Mouse (Mus musculus) cerebral cortex, adult 2 months (tissue): ENCODE results near the gene Myl6.

Source experiments
- WGBS: fragments of 180-500 bp; shearing (Covaris S2); methylation state at CpG from one replicate; pipeline ENCODE4 v1.1.7; 2018; 5-methylcytosine and 5-hydroxymethylcytosine counted together

The Myl6 gene

DNA sequence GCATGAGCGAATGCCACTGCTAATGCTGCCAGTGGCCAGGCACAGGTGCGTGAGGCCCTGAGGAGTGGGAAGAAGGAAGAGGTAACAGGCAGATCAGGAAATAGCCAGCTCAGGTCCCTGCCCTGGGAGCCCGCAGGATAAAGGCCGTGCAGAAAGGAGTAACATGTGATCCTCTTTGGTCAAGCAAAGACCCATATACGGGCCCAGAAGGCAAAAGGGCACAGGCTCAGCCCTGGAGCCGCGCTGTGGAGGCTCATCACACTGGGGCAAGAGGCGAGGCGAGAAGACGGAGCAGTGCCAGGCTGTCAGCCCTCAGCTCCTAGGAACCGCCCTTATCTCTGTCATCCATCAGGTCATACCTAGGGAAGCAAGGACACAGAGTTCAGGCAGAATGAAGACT is 16.4 kb upstream of the Myl6 start:
- WGBS = 97% methylated on average over 11 of the region's 11 CpGs

DNA sequence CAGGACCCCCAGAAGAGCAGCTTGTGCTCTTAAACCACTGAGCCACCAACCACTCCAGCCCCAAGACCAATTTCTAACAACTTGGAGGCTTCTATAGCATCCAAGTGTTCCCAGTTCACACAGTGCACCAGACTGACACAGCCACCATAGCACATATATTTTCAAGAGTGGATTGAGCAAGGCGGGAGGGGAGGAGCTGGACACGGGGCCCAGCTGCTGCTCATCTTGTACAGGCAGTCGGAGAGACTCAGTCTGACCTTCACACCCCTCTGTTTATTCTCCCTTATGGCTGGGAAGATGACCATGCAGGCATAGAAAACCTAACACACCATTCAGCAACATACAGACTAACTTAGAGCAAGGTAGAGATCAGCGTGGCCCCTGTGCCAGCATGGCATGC is 15.9 kb upstream of the Myl6 start:
- 86% methylated on average over 4 of the region's 4 CpGs for WGBS

- WGBS = 88% methylated on average over 9 of the region's 9 CpGs
Observed at GRCm38 (mm10) chr10:128509203-128509602, 15.3 kb upstream of the Myl6 start.

- WGBS = 62% methylated on average over 9 of the region's 9 CpGs
Observed at GRCm38 (mm10) chr10:128508260-128508659, 14.3 kb upstream of the Myl6 start.

DNA sequence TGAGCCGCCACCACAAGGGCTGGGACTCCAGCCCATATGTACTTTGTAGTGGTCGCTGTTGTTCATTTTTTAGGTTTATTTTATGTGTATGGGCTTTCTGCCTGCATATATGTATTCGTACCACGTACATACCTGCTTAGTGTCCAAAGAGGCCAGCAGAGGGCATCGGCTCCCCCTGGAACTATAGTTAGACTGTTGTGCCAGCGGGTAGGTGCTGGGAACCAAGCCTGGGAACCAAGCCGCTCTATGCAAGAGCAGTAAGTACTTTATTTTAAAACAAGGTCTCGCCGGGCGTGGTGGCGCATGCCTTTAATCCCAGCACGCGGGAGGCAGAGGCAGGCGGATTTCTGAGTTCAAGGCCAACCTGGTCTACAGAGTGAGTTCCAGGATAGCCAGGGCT is 12.0 kb upstream of the Myl6 start:
- 96% methylated on average over 14 of the region's 14 CpGs for WGBS

- WGBS = 80% methylated on average over 5 of the region's 5 CpGs
Observed at GRCm38 (mm10) chr10:128505371-128505667, 11.4 kb upstream of the Myl6 start.

- WGBS = 56% methylated on average over 9 of the region's 9 CpGs
Observed at GRCm38 (mm10) chr10:128504641-128505370, 10.9 kb upstream of the Myl6 start.

- 68% methylated on average over 3 of the region's 3 CpGs for WGBS
Observed at GRCm38 (mm10) chr10:128504012-128504411, 10.1 kb upstream of the Myl6 start.

DNA sequence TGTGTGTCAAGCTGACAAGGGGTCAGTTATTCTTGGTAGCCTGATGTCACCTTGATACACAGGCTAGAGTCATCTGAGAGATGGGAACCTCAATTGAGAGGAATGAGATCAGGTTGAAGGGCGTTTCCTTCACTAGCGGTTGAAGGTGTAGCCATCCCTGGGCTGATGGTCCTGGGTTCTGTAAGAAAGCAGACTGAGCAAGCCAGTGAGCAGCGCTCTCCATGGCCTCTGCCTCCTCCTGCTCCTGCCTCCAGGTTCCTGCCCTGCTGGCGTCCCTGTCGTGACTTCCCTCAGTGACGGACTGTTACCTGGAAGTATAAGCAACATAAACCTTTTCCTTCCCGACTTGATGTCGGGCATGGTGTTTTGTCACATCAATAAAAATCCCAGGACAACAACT is 9.6 kb upstream of the Myl6 start:
- 70% methylated on average over 8 of the region's 8 CpGs for WGBS

DNA sequence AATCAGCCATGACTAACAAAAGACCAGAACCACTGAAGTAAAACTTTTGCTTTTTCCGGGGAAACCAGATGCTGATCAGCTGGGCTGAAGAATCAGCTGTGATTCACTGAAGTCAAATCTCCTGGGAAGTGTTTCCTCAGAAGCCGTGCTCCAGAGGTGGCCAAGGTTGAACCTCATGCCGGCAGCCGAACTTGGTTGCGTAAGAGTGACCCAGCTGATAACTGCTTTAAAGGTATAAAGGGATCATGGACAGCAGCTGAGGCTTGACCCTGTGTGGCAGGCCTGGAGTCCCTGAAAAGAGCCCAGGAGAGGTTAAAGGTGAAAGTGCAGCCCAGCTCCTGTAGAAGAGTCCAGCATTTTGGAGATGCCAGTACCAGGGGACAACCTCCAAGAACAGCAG is 8.4 kb upstream of the Myl6 start:
- WGBS = 89% methylated on average over 5 of the region's 5 CpGs

GRCm38 (mm10) chr10:128499116-128499671 is 5.2 kb upstream of the Myl6 start:
- WGBS = under 1% methylated on average over 21 of the region's 21 CpGs

GRCm38 (mm10) chr10:128498590-128498989 is 4.6 kb upstream of the Myl6 start, which contains the start of gene Myl6b:
Gene Myl6b (minus strand): TSS chr10:128498685.
- WGBS = 0% methylated on average over 27 of the region's 27 CpGs

DNA sequence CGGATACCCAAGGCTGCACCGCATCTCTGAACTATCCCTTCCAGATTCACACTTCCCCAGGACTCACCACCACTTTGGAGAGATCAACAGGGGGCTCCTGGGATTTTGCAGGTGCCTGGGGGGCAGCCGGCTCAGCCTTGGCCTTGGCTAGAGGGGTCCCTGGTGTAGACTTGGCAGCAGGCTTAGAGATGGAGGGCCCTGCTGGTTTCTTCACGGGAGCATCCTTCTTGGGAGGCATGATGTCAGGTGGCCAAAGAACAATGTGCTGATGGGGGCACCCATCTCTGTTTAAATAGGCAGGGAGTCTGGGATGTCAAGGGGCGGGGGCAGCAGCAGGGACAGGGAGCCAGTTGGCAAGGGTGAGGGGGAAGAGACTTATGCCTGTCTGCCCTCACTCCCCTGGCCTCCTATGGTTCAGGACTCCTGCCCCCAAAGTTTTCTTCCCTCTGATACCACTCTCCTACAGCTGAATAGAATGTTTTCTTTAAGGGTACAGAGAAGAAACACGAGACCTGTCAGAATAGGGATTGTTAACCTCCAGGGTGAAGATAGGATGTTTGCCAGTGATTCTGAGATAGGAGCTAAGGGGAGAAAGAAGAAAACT is 3.3 kb upstream of the Myl6 start:
- WGBS = 51% methylated on average over 6 of the region's 6 CpGs

DNA sequence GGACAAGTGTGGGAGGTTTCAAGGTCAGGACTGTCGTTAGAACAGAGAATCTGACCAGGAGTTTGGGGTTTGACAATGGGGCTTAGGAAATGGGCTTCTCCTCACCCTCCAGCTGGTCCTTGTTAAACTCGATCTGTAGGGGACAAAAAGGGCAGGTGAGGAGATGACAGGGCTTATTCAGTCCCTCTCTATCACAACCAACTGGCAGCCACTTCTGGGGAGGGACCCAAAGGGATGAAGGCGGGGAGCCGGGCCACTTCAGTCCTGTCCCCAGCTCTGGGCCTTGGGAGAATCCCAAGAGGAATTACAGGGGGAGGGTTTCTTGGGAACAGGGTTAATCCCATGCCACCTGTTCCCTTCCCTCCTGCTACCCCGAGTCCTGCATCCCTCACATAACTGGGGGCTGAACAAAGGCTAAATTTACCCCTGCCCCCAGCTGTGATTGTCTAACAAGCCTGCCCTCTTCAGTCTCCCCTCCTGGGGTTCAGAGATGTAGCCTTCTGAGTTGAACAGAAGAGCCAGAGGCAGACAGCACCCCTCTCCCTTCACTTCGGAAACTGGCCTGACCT is 2.6 kb upstream of the Myl6 start:
- WGBS = 47% methylated on average over 6 of the region's 6 CpGs

DNA sequence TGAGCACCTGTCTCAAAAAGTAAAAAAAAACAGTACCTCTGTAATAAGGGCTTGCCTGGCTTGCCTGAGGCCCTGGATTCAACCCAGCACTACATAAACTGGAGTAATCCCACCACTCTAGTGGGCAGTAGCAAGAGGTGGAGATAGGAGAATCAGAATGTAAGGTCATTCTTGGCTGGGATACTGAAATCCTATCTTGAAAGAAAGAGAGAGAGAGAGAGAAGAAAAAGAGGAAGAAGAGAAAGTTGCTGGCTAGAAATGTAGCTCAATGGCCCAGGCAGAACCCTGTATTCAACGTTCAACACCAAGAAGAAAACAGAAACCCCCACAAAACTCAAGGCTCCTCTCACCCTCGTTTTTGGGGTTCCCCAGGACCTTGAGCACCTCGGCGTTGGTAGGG is 2.0 kb upstream of the Myl6 start:
- WGBS = 74% methylated on average over 4 of the region's 4 CpGs

- WGBS = 69% methylated on average over 2 of the region's 2 CpGs
Observed at GRCm38 (mm10) chr10:128495270-128495669, 1.3 kb upstream of the Myl6 start.

GRCm38 (mm10) chr10:128494667-128495245 is 811 bp upstream of the Myl6 start:
- 37% methylated on average over 11 of the region's 11 CpGs for WGBS

- under 1% methylated on average over 12 of the region's 12 CpGs for WGBS
Observed at GRCm38 (mm10) chr10:128493319-128493694, 638 bp downstream of the Myl6 start.

DNA sequence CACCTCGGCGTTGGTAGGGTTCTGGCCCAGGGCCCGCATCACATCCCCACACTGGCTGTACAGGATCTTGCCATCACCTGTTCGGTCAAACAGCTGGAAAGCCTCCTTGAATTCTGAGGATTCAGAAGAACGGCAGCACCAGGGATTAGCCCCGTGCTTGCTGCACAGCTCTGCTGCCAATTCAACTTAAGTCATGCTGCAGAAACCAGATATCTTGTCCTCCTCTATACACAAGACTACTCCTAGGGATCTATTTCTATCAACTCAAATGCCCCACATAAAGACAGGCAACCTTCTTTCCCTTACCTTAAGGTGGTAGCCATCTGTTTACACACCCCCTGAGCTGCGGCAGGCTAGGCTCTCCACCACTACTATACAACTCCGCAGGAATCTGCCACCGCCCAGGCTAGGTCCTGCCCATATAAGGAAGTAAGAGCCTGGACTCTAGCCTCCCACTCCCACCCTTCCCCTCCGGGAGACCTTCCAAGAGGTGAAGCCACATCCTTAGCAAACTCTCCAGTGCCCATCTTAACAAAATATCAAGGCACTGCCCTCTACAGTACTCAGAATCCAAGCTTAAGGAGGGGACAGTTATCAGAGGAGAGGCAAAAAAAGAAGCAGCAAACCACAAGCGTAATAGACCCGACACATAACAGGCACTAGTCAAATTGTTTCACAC is 1.2 kb downstream of the Myl6 start:
- 8% methylated on average over 12 of the region's 12 CpGs for WGBS

DNA sequence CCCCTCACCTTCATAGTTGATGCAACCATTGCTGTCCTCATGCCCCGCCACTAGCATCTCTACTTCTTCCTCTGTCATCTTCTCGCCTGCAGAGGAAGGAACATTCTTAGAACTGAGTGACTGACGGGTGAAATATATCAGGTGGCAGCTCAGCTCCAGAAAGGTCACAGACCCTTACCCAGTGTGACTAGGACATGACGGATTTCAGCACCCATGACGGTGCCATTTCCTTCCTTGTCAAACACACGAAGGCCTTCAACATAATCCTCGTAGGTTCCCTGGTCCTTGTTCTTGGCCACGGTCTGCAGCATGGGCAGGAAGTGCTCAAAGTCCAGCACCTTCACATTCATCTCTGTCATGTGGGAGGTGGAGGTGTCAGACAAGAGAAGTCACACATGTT is 1.9 kb downstream of the Myl6 start:
- WGBS = 20% methylated on average over 8 of the region's 8 CpGs

- WGBS = 25% methylated on average over 6 of the region's 6 CpGs
Observed at GRCm38 (mm10) chr10:128491495-128491894, 2.5 kb downstream of the Myl6 start.

DNA sequence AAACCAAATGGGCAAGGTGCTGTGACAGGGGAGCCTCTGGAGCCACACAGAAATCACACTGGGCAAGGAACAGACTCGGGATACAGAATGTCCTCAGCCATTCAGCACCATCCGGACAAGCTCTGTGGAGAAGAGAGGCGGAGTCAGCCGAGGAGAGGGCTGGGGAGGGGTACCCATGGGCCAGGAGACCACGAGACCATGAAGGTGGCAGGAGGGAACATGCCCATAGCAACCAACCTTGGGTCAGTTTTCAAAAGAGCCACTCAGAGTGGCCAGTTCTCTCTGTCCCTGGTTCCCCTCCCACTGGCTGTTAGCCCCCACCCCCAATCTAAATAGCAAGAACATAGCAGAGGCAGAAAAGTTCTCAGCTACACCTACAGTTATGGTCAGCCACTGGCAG is 3.0 kb downstream of the Myl6 start:
- 30% methylated on average over 5 of the region's 5 CpGs for WGBS
